Mouse (Mus musculus): ENCODE measurements around the gene Strbp. TPM values are rescaled to one million over a fixed set of nuclear protein-coding genes. Genes with fewer than 3 reads are reported as not detected.

The Strbp gene
- polyA plus RNA-seq, 1 experiment: 4.8 TPM

GRCm38 (mm10) chr2:37484165-37484564 lies 219.5 kb downstream of the Strbp start:
- no peaks in the 10 kb centered on the region for H3K27me3 ChIP-seq (ENCODE audit: control insufficient read depth, insufficient read depth, low read length)
- H3K4me3 ChIP-seq (ENCODE audit: extremely low read depth, insufficient read depth, insufficient read length): no peak overlapping the region
- peaks cover 7% of the 10 kb centered on the region for H3K36me3 ChIP-seq (ENCODE audit: control insufficient read depth, insufficient read depth, low read length)
- TF ChIP-seq CTCF (IDR thresholded peaks at IDR 0.05; ENCODE audit: extremely low read depth, insufficient read depth, insufficient read length, insufficient replicate concordance): no peak
- DNase-seq (ENCODE audit: low read depth in 1 of 2, low spot score in 2 of 2): no peak
- 71% methylated on average over 2 of the region's 2 CpGs for WGBS
- no peak overlapping the region for H3K27ac ChIP-seq (ENCODE audit: insufficient read depth, low read length)
- H3K4me1 ChIP-seq (ENCODE audit: control insufficient read depth, insufficient read depth, insufficient read length): no peaks in the 10 kb centered on the region

- no peak for TF ChIP-seq POLR2A (IDR thresholded peaks at IDR 0.05; ENCODE audit: low read depth, low read length)
- TF ChIP-seq CTCF (IDR thresholded peaks at IDR 0.05; ENCODE audit: extremely low read depth, insufficient read depth, insufficient read length, insufficient replicate concordance): no peak
- Histone ChIP-seq H3K4me3 (ENCODE audit: extremely low read depth, insufficient read depth, insufficient read length) (no peak overlapping the region), H3K27me3 (ENCODE audit: control insufficient read depth, insufficient read depth, low read length) (no peaks in the 10 kb centered on the region), H3K36me3 (ENCODE audit: control insufficient read depth, insufficient read depth, low read length) (peaks cover 11% of the 10 kb centered on the region), H3K4me1 (ENCODE audit: control insufficient read depth, insufficient read depth, insufficient read length) (no peaks in the 10 kb centered on the region), H3K27ac (ENCODE audit: insufficient read depth, low read length) (no peak overlapping the region)
- 82% methylated on average over 2 of the region's 2 CpGs for WGBS
- DNase-seq (ENCODE audit: low read depth in 1 of 2, low spot score in 2 of 2): no peak
Observed at GRCm38 (mm10) chr2:37480039-37480438, 223.6 kb downstream of the Strbp start.

GRCm38 (mm10) chr2:37479559-37479958 lies 224.1 kb downstream of the Strbp start:
- Histone ChIP-seq H3K27ac (ENCODE audit: insufficient read depth, low read length) (no peak overlapping the region), H3K4me3 (ENCODE audit: extremely low read depth, insufficient read depth, insufficient read length) (no peak overlapping the region), H3K36me3 (ENCODE audit: control insufficient read depth, insufficient read depth, low read length) (peaks cover 11% of the 10 kb centered on the region), H3K4me1 (ENCODE audit: control insufficient read depth, insufficient read depth, insufficient read length) (no peaks in the 10 kb centered on the region), H3K27me3 (ENCODE audit: control insufficient read depth, insufficient read depth, low read length) (no peaks in the 10 kb centered on the region)
- TF ChIP-seq POLR2A (IDR thresholded peaks at IDR 0.05; ENCODE audit: low read depth, low read length) (no peak), CTCF (IDR thresholded peaks at IDR 0.05; ENCODE audit: extremely low read depth, insufficient read depth, insufficient read length, insufficient replicate concordance) (no peak)
- DNase-seq (ENCODE audit: low read depth in 1 of 2, low spot score in 2 of 2): no peak

GRCm38 (mm10) chr2:37466266-37466665 lies 237.4 kb downstream of the Strbp start:
- Histone ChIP-seq H3K27ac (ENCODE audit: insufficient read depth, low read length) (no peak overlapping the region), H3K36me3 (ENCODE audit: control insufficient read depth, insufficient read depth, low read length) (peaks cover 1% of the 10 kb centered on the region; the same call in 1 of the 2 replicates), H3K27me3 (ENCODE audit: control insufficient read depth, insufficient read depth, low read length) (no peaks in the 10 kb centered on the region), H3K4me3 (ENCODE audit: extremely low read depth, insufficient read depth, insufficient read length) (no peak overlapping the region), H3K4me1 (ENCODE audit: control insufficient read depth, insufficient read depth, insufficient read length) (no peaks in the 10 kb centered on the region)
- no peak for DNase-seq (ENCODE audit: low read depth in 1 of 2, low spot score in 2 of 2)
- TF ChIP-seq CTCF (IDR thresholded peaks at IDR 0.05; ENCODE audit: extremely low read depth, insufficient read depth, insufficient read length, insufficient replicate concordance) (no peak), POLR2A (IDR thresholded peaks at IDR 0.05; ENCODE audit: low read depth, low read length) (no peak)
- WGBS: 89% methylated on average over 4 of the region's 4 CpGs

GRCm38 (mm10) chr2:37460707-37461106 lies 243.0 kb downstream of the Strbp start:
- WGBS: 97% methylated on average over 4 of the region's 4 CpGs

GRCm38 (mm10) chr2:37452376-37452760 lies 251.3 kb downstream of the Strbp start:
- H3K4me1 ChIP-seq (ENCODE audit: control insufficient read depth, insufficient read depth, insufficient read length): no peaks in the 10 kb centered on the region
- H3K4me3 ChIP-seq (ENCODE audit: extremely low read depth, insufficient read depth, insufficient read length): peak overlapping the region; percentile 85
- under 1% methylated on average over 21 of the region's 24 CpGs for WGBS
- no peak for TF ChIP-seq CTCF (IDR thresholded peaks at IDR 0.05; ENCODE audit: extremely low read depth, insufficient read depth, insufficient read length, insufficient replicate concordance)
- TF ChIP-seq POLR2A (IDR thresholded peaks at IDR 0.05; ENCODE audit: low read depth, low read length): no peak
- no peaks in the 10 kb centered on the region for H3K27me3 ChIP-seq (ENCODE audit: control insufficient read depth, insufficient read depth, low read length)
- peak overlapping the region; percentile 50; the same call in 1 of the 2 replicates for H3K27ac ChIP-seq (ENCODE audit: insufficient read depth, low read length)
- no peak for DNase-seq (ENCODE audit: low read depth in 1 of 2, low spot score in 2 of 2)
- H3K36me3 ChIP-seq (ENCODE audit: control insufficient read depth, insufficient read depth, low read length): no peaks in the 10 kb centered on the region

More at GRCm38 (mm10) chr2:37460707-37461106, 243.0 kb downstream of the Strbp start:
- Histone ChIP-seq H3K27me3 (ENCODE audit: control insufficient read depth, insufficient read depth, low read length) (no peaks in the 10 kb centered on the region), H3K4me1 (ENCODE audit: control insufficient read depth, insufficient read depth, insufficient read length) (no peaks in the 10 kb centered on the region), H3K27ac (ENCODE audit: insufficient read depth, low read length) (no peak overlapping the region), H3K4me3 (ENCODE audit: extremely low read depth, insufficient read depth, insufficient read length) (no peak overlapping the region), H3K36me3 (ENCODE audit: control insufficient read depth, insufficient read depth, low read length) (no peaks in the 10 kb centered on the region)
- no peak for DNase-seq (ENCODE audit: low read depth in 1 of 2, low spot score in 2 of 2)
- TF ChIP-seq POLR2A (IDR thresholded peaks at IDR 0.05; ENCODE audit: low read depth, low read length) (no peak), CTCF (IDR thresholded peaks at IDR 0.05; ENCODE audit: extremely low read depth, insufficient read depth, insufficient read length, insufficient replicate concordance) (no peak)

GRCm38 (mm10) chr2:37451667-37452375 lies 251.8 kb downstream of the Strbp start:
- 9% methylated on average over 31 of the region's 44 CpGs for WGBS

More at GRCm38 (mm10) chr2:37451667-37452375, 251.8 kb downstream of the Strbp start:
- peak; percentile 86 to 92 for DNase-seq (ENCODE audit: low read depth in 1 of 2, low spot score in 2 of 2)
- Histone ChIP-seq H3K27me3 (ENCODE audit: control insufficient read depth, insufficient read depth, low read length) (no peaks in the 10 kb centered on the region), H3K36me3 (ENCODE audit: control insufficient read depth, insufficient read depth, low read length) (no peaks in the 10 kb centered on the region), H3K27ac (ENCODE audit: insufficient read depth, low read length) (peak overlapping the region; percentile 54), H3K4me1 (ENCODE audit: control insufficient read depth, insufficient read depth, insufficient read length) (no peaks in the 10 kb centered on the region), H3K4me3 (ENCODE audit: extremely low read depth, insufficient read depth, insufficient read length) (peak overlapping the region; percentile 85)
- TF ChIP-seq CTCF (IDR thresholded peaks at IDR 0.05; ENCODE audit: extremely low read depth, insufficient read depth, insufficient read length, insufficient replicate concordance) (no peak), POLR2A (IDR thresholded peaks at IDR 0.05; ENCODE audit: low read depth, low read length) (peak; percentile 51)
